Mouse (Mus musculus) embryo, embryonic 9.5 days (tissue): Measurements from ENCODE around the gene Ficd.

Experiments used
- DNase-seq: peaks from one replicate; pipeline ENCODE4 v3.0.0-alpha.2; 2017; ENCODE audit errors: extremely low spot score

Gene Ficd

DNA sequence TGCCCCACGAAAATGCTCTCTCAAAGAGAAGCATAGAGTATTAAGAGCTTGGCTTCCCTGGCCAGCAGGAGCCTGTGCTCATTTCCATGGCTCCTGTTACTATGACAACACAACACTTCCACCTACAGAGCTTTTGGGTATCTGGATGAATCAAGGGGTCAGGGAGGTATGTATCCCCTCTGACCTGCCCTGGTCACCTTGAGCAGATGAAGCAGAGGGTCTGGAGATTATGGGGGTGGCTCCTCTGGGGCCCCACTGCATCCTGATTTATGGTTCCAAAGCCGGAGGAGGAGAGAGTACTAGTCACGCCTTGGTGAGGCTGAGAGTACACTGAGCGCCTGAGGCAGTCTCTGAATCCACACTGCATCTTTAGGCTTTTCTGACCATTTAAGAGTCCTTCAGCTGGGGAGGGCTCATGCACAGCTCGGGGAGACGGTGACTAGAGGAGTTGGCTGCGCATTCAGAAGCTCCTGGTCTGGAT lies 4.9 kb upstream of the Ficd start:
- DNase-seq = no peak

- DNase-seq = no peak
These were observed 4.4 kb upstream of the Ficd start for GRCm38 (mm10) chr5:113731174-113731573.

DNA sequence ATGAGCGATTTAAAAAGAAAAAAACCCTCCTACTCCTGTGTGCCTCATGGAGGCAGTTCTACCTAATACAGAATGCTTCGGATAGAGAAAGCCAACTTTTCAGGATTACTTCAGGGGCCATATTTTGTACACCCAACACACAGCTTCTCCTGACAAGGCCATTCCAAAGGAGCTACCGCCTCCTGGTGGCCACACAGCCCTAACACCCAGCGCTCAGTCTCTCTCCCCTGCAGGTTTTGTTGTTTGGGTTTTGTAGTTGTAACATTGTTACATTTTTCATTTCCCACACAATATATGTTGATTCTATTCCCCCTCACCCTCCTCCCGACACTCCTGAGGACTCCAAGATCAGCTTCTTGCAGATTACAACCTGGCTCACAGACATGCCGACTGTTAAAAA lies 3.4 kb upstream of the Ficd start:
- DNase-seq = no peak

GRCm38 (mm10) chr5:113734376-113734775 lies 1.2 kb upstream of the Ficd start:
- no peak for DNase-seq

GRCm38 (mm10) chr5:113735023-113735344 lies 619 bp upstream of the Ficd start:
- no peak for DNase-seq

- DNase-seq = no peak
These were observed 505 bp downstream of the Ficd start for GRCm38 (mm10) chr5:113736113-113736502.

GRCm38 (mm10) chr5:113736522-113737164 lies 1.0 kb downstream of the Ficd start:
- DNase-seq = no peak

DNA sequence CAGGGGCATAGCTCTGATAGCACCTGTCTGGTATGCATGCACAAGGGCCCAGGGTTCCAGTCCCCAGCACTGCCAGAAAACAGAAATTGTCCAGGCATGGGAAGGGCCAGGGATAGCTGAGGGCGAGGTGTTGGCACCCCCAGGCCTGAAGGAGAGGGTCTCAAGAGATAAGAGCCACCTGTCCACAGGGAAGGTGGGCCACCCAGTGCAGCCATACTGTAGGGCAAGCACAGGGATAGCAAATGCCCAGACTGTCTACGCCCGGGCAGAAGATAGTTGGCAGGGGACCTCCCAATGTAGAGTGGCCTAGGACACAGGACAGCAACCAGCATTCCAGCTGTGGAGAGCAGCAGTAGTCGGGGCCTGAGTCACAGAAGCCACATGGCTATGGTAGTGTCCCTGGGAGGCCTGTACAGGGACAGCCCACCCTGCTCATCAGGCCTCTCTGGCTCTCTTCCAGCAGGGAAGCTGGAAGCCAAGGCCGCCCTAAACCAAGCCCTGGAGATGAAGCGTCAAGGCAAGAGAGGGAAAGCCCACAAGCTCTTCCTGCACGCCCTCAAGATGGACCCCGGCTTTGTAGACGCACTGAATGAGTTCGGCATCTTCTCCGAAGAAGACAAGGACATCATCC lies 2.1 kb downstream of the Ficd start:
- no peak for DNase-seq

DNA sequence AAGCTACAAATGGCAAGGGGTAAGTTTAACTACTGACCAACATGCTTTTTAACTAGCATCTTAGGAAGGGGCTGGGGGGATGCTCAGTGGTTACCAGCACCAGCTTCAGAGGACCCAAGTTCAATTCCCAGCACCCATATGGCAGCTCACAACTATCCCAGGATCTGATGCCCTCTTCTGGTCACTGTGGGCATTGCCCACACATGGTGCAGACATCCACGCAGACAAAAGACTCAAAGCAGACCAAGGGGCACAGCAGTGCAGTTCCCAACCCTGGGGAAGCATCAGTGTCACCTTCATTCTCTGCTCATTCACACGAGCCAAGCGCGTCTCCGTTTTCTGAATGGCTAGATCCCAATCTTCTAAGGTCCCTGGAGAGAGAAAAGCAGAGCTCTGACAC lies 12.0 kb downstream of the Ficd start:
- no peak for DNase-seq

DNA sequence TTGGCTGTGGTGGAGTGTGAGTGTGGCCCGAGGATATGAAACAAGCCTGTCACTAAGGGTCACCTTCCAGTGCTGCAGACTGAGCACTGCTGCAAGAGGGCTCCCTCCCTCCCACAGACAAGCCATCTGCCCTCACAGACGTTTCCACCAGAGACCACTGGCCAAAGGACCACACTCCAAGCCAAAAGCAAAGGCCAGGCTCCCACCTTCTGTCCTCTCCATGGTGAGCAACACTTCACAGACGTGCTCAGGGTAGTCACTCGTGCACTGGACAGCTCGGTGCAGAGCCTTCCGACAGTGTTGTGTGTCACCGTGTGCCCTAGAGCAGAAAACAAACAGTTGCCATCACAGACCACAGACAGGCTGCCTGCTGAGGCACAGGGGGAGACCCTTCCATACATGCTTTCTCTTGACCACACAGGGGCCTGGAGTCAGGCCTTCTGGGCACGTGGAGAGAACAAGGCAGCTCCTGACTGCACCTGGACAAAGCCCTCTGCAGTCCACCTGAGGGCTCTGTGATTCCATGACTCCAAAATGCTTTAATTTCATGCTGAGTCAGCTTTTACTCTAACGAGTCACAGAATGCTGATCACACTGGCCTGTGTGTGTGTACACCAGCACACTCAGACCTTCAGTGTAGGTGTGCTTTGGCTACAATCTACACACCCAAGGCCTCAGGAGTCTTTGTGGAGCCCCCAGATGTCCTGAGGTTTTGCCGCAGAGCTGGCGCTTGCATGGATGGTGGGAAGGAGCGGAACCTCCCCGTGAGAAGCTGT lies 13.1 kb downstream of the Ficd start:
- DNase-seq = no peak

DNA sequence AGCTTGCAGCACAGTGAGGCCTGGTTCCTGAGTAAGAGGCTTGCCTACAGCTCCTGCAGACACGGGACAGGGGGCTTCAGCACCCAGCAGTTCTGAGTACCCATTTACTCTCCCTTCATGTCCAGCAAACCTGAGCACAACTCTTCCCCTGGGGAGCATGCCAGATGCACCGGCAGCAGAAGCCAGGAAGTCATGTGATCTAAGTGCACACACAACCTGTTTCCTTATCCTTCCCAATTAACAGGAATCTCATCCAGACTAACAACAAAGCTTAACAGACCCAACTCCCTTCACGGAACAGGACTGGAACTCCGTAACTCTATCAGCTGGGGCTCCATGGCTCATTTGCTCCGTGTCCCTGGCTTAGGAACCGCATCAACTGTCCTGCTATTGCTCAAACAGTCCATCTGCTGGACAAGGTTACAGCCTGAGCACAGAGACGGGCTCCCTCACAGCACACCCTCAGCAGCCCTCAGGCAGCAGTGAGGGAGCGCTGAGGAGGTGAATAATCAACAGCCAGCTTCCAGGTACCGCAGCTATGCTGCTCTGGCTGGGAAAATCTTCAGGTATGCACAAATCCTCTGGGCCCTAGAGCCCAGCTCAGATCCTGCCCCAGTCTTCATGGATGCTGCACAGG lies 16.0 kb downstream of the Ficd start:
- DNase-seq = no peak

DNA sequence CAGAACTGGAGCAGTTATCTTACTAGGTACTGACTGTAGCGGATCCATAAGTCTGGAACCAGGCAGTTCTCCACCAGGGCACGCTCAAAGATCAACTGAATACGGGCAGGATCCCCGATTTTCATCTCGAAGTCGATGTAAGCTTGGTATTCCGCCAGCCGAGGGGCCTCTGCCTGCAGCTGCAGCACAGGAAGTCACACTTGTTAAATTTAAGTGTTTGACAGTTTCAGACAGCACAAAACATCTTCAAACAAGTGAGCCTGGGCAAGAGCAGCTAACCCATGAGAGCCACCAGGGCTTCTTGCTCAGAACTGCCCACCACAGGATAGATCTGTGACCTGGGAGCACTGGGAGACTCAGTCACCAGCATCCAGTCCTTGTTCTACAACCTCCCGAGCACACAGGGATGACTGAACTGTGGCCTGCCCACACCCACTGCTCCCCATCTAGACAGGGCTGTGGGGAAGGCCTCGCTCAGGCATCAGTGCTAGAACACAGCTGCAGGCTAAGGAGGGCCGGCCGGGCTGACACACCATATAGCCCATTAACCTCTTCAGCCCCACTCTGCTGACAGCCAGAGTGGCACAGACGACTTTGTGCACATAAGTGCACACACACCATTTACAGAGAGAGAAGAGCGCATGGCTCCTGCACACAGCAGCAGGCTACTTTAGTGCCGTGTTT lies 19.9 kb downstream of the Ficd start:
- no peak for DNase-seq

GRCm38 (mm10) chr5:113761585-113761984 lies 26.0 kb downstream of the Ficd start:
- no peak for DNase-seq

DNA sequence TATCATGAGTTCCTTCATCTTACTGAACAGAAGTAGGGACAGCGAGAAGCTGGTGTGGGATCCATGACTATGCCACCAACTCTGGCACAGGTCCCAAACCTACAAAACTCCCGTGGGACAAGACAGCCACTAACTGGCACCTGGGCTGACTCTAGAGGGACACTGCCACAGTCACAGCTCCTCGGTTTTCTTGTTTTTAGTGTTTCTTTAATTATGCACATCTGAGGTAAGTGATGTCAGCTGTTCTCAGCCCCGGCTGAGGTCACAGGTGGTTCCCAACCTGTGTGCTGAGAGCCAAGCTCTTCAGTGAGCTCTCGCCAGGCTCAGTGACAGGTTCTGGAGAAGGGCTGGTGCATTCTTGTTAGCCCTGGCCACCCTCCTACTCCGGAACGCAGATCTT lies 28.8 kb downstream of the Ficd start:
- no peak for DNase-seq

DNA sequence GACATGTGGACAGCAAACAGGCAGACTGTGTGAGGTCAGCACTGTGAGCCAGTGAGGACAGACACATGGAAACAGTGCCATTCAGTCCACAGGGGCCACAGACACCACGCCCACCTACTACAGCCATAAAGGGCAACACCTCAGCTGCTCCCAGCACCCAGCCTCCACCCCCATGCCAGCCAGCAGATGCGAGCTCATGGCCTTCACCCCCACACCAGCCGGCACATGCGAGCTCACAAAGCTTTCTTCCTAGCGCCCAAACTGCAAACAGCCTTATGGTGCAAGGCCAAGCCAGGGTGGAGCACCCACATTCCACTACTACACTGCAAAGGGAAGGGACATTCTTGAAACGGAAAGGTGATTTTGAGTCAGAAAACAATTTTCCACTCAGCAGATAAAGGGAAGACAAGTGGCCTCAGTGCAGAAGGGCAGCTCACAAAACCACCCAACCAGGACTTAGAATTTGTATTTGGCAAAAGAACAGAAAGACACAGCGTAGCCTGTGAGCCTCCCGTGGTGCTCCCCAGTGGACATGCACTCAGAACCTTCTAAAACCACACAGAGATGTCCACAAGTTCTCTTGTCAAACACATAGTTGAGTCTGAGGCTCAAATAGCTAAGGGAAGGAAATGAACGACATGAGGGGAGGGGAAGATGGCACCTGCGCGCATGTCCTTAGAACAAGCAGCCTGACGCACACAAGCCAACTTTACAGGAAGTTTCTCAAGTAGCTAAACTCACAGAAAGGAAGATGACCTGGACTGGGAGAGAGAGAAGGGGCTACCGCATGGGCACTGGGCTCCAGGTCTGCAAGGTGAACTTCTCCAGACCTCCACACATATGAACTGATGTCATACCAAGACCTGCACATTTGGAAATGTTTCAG lies 30.3 kb downstream of the Ficd start:
- DNase-seq = no peak

DNA sequence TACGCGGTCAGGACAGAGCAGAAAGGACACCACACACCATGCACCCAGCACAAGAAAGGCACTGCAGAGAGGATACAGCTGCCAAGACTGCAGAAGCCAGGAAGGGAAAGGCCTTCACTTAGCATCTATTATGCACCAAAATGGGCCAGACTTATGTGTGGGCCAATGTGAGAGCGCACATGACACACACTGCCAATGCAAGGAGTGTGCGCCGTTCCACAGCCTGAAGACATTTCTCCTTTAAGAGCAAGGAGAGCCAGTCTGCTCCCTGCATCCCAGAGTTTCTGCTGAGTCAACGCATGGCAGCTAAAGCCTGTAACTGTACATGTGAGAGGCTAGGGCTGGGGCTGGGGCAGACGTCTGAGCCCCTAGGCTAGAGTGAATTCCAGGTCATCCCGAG lies 33.2 kb downstream of the Ficd start:
- DNase-seq = no peak

GRCm38 (mm10) chr5:113771213-113772162 lies 35.9 kb downstream of the Ficd start:
- DNase-seq = peak; percentile 90

DNA sequence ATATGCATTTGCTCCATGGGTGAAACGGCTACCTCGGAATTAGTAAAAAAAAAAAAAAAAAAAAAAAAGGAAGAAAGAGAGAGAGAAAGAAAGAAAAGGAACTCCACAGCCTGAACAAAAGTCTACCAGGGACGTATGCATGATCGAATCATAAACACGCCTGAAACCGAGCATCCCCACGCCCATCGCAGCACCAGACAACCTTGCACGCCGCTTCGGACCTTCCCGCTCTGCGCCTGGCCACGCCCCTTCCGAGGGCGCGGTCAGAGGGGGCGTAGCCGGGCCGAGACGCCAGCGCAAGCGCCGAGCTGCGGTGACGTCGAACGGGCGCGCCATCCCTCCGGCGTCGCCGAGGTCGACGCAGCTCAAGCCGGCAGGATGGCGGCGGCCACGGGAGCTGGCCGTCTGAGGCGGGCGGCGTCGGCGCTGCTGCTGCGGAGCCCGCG lies 36.9 kb downstream of the Ficd start, which contains the start of the genes Sart3 and Iscu:
Gene Sart3, minus strand, starts transcription at position 61 of the 446 bp plus-strand sequence.
Gene Iscu, plus strand, starts transcription at position 299 of the 446 bp plus-strand sequence.
- DNase-seq = peak; percentile 94

- no peak for DNase-seq
These were observed 37.4 kb downstream of the Ficd start for GRCm38 (mm10) chr5:113772905-113773519.
